Mouse (Mus musculus): ENCODE data around the gene Gm5565.
"Not testable (repeated sequence)": the region's sequence is repeated elsewhere in the genome, so short reads cannot be mapped to it uniquely, and the experiment has no call there.

- TF ChIP-seq CTCF (IDR thresholded peaks at IDR 0.05; ENCODE audit: borderline replicate concordance, insufficient read depth, low read length); POLR2A (IDR thresholded peaks at IDR 0.05; ENCODE audit: low read depth, low read length): not testable (repeated sequence)
These were observed 2.0 kb downstream of the Gm5565 start for GRCm38 (mm10) chr5:146158326-146158725.

Measured in embryonic fibroblast, embryonic 13.5 days (primary cell).